Mouse (Mus musculus) heart, embryonic 14.5 days (tissue): Measurements from ENCODE around the gene Ptprs. TPM values are rescaled to one million over a fixed set of nuclear protein-coding genes. Genes with fewer than 3 reads are reported as not detected.

ENCODE experiments used
- ATAC-seq: fragments of 200-750 bp; cut with Nextera tagmentation; 2 replicates; pipeline ENCODE4 v1.8.0; 2017; ENCODE audit warnings: low read depth, moderate TSS enrichment; ENCODE audit not compliant: insufficient number of reproducible peaks, insufficient read depth, low FRiP score
- H3K27ac ChIP-seq, 2 experiments: fragments of 200-500 bp in 1 of 2; fragments of 300-500 bp in 1 of 2; sonication (generic) in 1 of 2; replicated peaks in 1 of 2; 2 replicates each; pipeline ENCODE4 v1.5.1; 2012 to 2014; ENCODE audit warnings: low read depth in 2 of 2, low read length in 2 of 2, control low read depth in 1 of 2, mild to moderate bottlenecking in 1 of 2, mixed read lengths in 1 of 2; ENCODE audit not compliant: control insufficient read depth in 1 of 2, insufficient read depth in 1 of 2
- H3K27me3 ChIP-seq: fragments of 300-500 bp; sonication (generic); 2 replicates; pipeline ENCODE4 v1.6.1; 2014; ENCODE audit warnings: mild to moderate bottlenecking, low read length, control low read depth; ENCODE audit not compliant: control insufficient read depth, insufficient read depth
- H3K36me3 ChIP-seq: fragments of 300-500 bp; sonication (generic); 2 replicates; pipeline ENCODE4 v1.6.1; 2014; ENCODE audit warnings: mild to moderate bottlenecking, control low read depth, low read length, mixed read lengths; ENCODE audit not compliant: control insufficient read depth, insufficient read depth
- H3K4me1 ChIP-seq, 2 experiments: fragments of 200-500 bp in 1 of 2; fragments of 300-500 bp in 1 of 2; sonication (generic) in 1 of 2; 2 replicates each; pipeline ENCODE4 v1.6.1; 2012 to 2014; ENCODE audit warnings: low read length in 2 of 2, control low read depth in 1 of 2, mixed read lengths in 1 of 2; ENCODE audit not compliant: control insufficient read depth in 2 of 2, insufficient read depth in 2 of 2
- H3K4me2 ChIP-seq: fragments of 300-500 bp; sonication (generic); 2 replicates; pipeline ENCODE4 v1.6.1; 2014; ENCODE audit warnings: mild to moderate bottlenecking, low read length
- H3K4me3 ChIP-seq, 2 experiments: fragments of 200-500 bp in 1 of 2; fragments of 300-500 bp in 1 of 2; sonication (generic) in 1 of 2; 2 replicates each; pipeline ENCODE4 v1.5.1; 2012 to 2014; ENCODE audit warnings: low read length in 2 of 2, mild to moderate bottlenecking in 2 of 2, control low read depth in 1 of 2, low read depth in 1 of 2, moderate library complexity in 1 of 2; ENCODE audit not compliant: control insufficient read depth in 1 of 2, insufficient read depth in 1 of 2
- H3K9ac ChIP-seq: fragments of 300-500 bp; sonication (generic); 2 replicates; pipeline ENCODE4 v1.6.1; 2014; ENCODE audit warnings: mild to moderate bottlenecking, low read length
- H3K9me3 ChIP-seq: fragments of 300-500 bp; sonication (generic); 2 replicates; pipeline ENCODE4 v1.6.1; 2016; ENCODE audit warnings: low read length, control low read depth; ENCODE audit not compliant: control insufficient read depth
- WGBS: fragments of 180-500 bp; shearing (Covaris S2); extraction: QIAGEN DNeasy Blood & Tissue Kit; methylation state at CpG from one replicate; pipeline ENCODE4 v1.1.7; 2014; 5-methylcytosine and 5-hydroxymethylcytosine counted together
- polyA plus RNA-seq: library from polyadenylated mRNA; unstranded; fragments of >200 nt; fragmentation: Nextera tagmentation; extraction: Ambion mirVana; gene quantifications from 2 replicates; pipeline ENCODE4 v1.2.1, GENCODE M21; 2014

The Ptprs gene
- polyA plus RNA-seq, result 51.4 and 60.1 TPM in 2 replicates

GRCm38 (mm10) chr17:56476402-56476752 is at the start of gene Ptprs:
TSS of gene Ptprs (minus strand) at chr17:56476483.
- Histone ChIP-seq H3K9me3 (peaks cover 6% of the 10 kb centered on the region; the same call in 1 of the 2 replicates), H3K27me3 (peaks cover 11% of the 10 kb centered on the region), H3K9ac (peak within 1 kb of the TSS; percentile 85), H3K36me3 (no peaks in the 10 kb centered on the region), H3K4me1 (peaks cover 31 to 32% of the 10 kb centered on the region in 2 experiments), H3K4me2 (peak within 1 kb of the TSS; percentile 97), H3K4me3 (peak within 1 kb of the TSS; percentile 63 to 73), H3K27ac (peak within 1 kb of the TSS in 1 of 2 experiments; percentile 67; a peak in 3 of 4 replicates)
- peak; percentile 80 for ATAC-seq
- WGBS, result 1% methylated on average over 27 of the region's 27 CpGs

- no peak overlapping the region for H3K9ac ChIP-seq
- no peaks in the 10 kb centered on the region for H3K36me3 ChIP-seq
- no peak overlapping the region for H3K4me2 ChIP-seq
- H3K27me3 ChIP-seq, result no peaks in the 10 kb centered on the region
- no peak overlapping the region for H3K27ac ChIP-seq
- no peak overlapping the region for H3K4me3 ChIP-seq
- H3K9me3 ChIP-seq, result no peaks in the 10 kb centered on the region
- H3K4me1 ChIP-seq, result no peaks in the 10 kb centered on the region
- 69% methylated on average over 4 of the region's 4 CpGs for WGBS
- no peak for ATAC-seq
These were observed 48.7 kb upstream of the Ptprs start for GRCm38 (mm10) chr17:56524943-56525342.

GRCm38 (mm10) chr17:56522744-56523143 is 46.5 kb upstream of the Ptprs start:
- no peaks in the 10 kb centered on the region for H3K4me1 ChIP-seq
- H3K36me3 ChIP-seq, result no peaks in the 10 kb centered on the region
- no peaks in the 10 kb centered on the region for H3K9me3 ChIP-seq
- no peak overlapping the region for H3K27ac ChIP-seq
- H3K4me2 ChIP-seq, result no peak overlapping the region
- H3K9ac ChIP-seq, result no peak overlapping the region
- 57% methylated on average over 1 of the region's 1 CpGs for WGBS
- H3K4me3 ChIP-seq, result no peak overlapping the region
- no peak for ATAC-seq
- no peaks in the 10 kb centered on the region for H3K27me3 ChIP-seq

GRCm38 (mm10) chr17:56515690-56516410 is 39.6 kb upstream of the Ptprs start:
- H3K36me3 ChIP-seq, result no peaks in the 10 kb centered on the region
- H3K4me2 ChIP-seq, result no peak overlapping the region
- no peak overlapping the region for H3K27ac ChIP-seq
- 14% methylated on average over 13 of the region's 13 CpGs for WGBS
- no peak for ATAC-seq
- H3K4me1 ChIP-seq, result peaks cover 0 to 4% of the 10 kb centered on the region in 2 experiments; a peak in 1 of 4 replicates
- H3K9ac ChIP-seq, result no peak overlapping the region
- H3K9me3 ChIP-seq, result peaks cover 11% of the 10 kb centered on the region; the same call in 1 of the 2 replicates
- peaks cover 48% of the 10 kb centered on the region for H3K27me3 ChIP-seq
- H3K4me3 ChIP-seq, result no peak overlapping the region

- Histone ChIP-seq H3K36me3 (no peaks in the 10 kb centered on the region), H3K4me3 (no peak overlapping the region), H3K4me2 (no peak overlapping the region), H3K27ac (no peak overlapping the region), H3K4me1 (peaks cover 0 to 4% of the 10 kb centered on the region in 2 experiments; a peak in 1 of 4 replicates), H3K9me3 (peaks cover 11% of the 10 kb centered on the region; the same call in 1 of the 2 replicates), H3K27me3 (peaks cover 57% of the 10 kb centered on the region), H3K9ac (no peak overlapping the region)
- WGBS, result 47% methylated on average over 12 of the region's 12 CpGs
- ATAC-seq, result no peak
These were observed 38.6 kb upstream of the Ptprs start for GRCm38 (mm10) chr17:56514916-56515315.

GRCm38 (mm10) chr17:56514330-56514729 is 38.0 kb upstream of the Ptprs start:
- Histone ChIP-seq H3K4me3 (no peak overlapping the region), H3K27me3 (peaks cover 63% of the 10 kb centered on the region), H3K9me3 (peaks cover 11% of the 10 kb centered on the region; the same call in 1 of the 2 replicates)

GRCm38 (mm10) chr17:56512310-56512709 is 36.0 kb upstream of the Ptprs start, which contains the start of gene Znrf4:
TSS of gene Znrf4 (minus strand) at chr17:56512431.
- no peak within 1 kb of the TSS for H3K27ac ChIP-seq
- H3K36me3 ChIP-seq, result no peaks in the 10 kb centered on the region
- peak within 1 kb of the TSS; percentile 53 for H3K4me2 ChIP-seq
- H3K9me3 ChIP-seq, result peaks cover 11% of the 10 kb centered on the region; the same call in 1 of the 2 replicates
- H3K27me3 ChIP-seq, result peaks cover 75% of the 10 kb centered on the region
- no peak for ATAC-seq
- H3K4me1 ChIP-seq, result peaks cover 2 to 7% of the 10 kb centered on the region in 2 experiments; a peak in 2 of 4 replicates
- WGBS, result 56% methylated on average over 22 of the region's 22 CpGs
- H3K9ac ChIP-seq, result no peak within 1 kb of the TSS
- peak within 1 kb of the TSS in 1 of 2 experiments; percentile 29; a peak in 3 of 4 replicates for H3K4me3 ChIP-seq

More at GRCm38 (mm10) chr17:56514330-56514729, 38.0 kb upstream of the Ptprs start:
- Histone ChIP-seq H3K27ac (no peak overlapping the region), H3K4me2 (no peak overlapping the region), H3K4me1 (peaks cover 0 to 4% of the 10 kb centered on the region in 2 experiments; a peak in 1 of 4 replicates), H3K9ac (no peak overlapping the region), H3K36me3 (no peaks in the 10 kb centered on the region)
- ATAC-seq, result no peak
